Mouse (Mus musculus): ENCODE measurements around the gene Map1s. TPM values are rescaled to one million over a fixed set of nuclear protein-coding genes. Genes with fewer than 3 reads are reported as not detected.

Gene Map1s
- total and polyA plus RNA-seq, 2 experiments from 2014 or later = 59.1 to 87.7 TPM

GRCm38 (mm10) chr8:70891356-70891755 lies 14.4 kb upstream of the Map1s start:
- no peak overlapping the region for H3K4me2 ChIP-seq (ENCODE audit: low read depth, low read length, poor library complexity, severe bottlenecking)
- no peaks in the 10 kb centered on the region for H3K9me3 ChIP-seq (ENCODE audit: low read length)
- DNase-seq (ENCODE audit: low spot score) (no peak), ATAC-seq (ENCODE audit: low FRiP score) (no peak)
- H3K27me3 ChIP-seq (ENCODE audit: insufficient read depth, low read length) = peaks cover 20% of the 10 kb centered on the region
- H3K4me3 ChIP-seq (ENCODE audit: low read depth, low read length) = no peak overlapping the region
- H3K36me3 ChIP-seq (ENCODE audit: insufficient read depth, low read length) = peaks cover 21% of the 10 kb centered on the region
- whole genome bisulfite sequencing = 21% methylated on average over 21 of the region's 21 CpGs
- TF ChIP-seq CTCF (IDR thresholded peaks at IDR 0.05) = no peak
- 0 out of 2 replicates have a peak, but pooled peaks cover 2% of the 10 kb centered on the region for H3K4me1 ChIP-seq (ENCODE audit: insufficient read depth, low read length)
- no peak overlapping the region for H3K9ac ChIP-seq (replicated peaks; ENCODE audit: low read length, poor library complexity, severe bottlenecking)
- no peak overlapping the region for H3K27ac ChIP-seq (ENCODE audit: low read depth, low read length)

GRCm38 (mm10) chr8:70892022-70892895 lies 13.5 kb upstream of the Map1s start, which contains the start of gene Slc5a5:
Gene Slc5a5, minus strand, starts transcription at chr8:70892757.
- Histone ChIP-seq H3K4me2 (ENCODE audit: low read depth, low read length, poor library complexity, severe bottlenecking) (peak within 1 kb of the TSS; percentile 28; the same call in 1 of the 2 replicates), H3K9me3 (ENCODE audit: low read length) (no peaks in the 10 kb centered on the region), H3K27me3 (ENCODE audit: insufficient read depth, low read length) (peaks cover 20% of the 10 kb centered on the region), H3K4me3 (ENCODE audit: low read depth, low read length) (no peak within 1 kb of the TSS; the same call in 1 of the 2 replicates), H3K36me3 (ENCODE audit: insufficient read depth, low read length) (peaks cover 21% of the 10 kb centered on the region), H3K27ac (ENCODE audit: low read depth, low read length) (no peak within 1 kb of the TSS), H3K4me1 (ENCODE audit: insufficient read depth, low read length) (0 out of 2 replicates have a peak, but pooled peaks cover 2% of the 10 kb centered on the region), H3K9ac (replicated peaks; ENCODE audit: low read length, poor library complexity, severe bottlenecking) (no peak within 1 kb of the TSS; the same call in 1 of the 2 replicates)
- DNase-seq (ENCODE audit: low spot score) = no peak
- no peak for ATAC-seq (ENCODE audit: low FRiP score)
- TF ChIP-seq CTCF (IDR thresholded peaks at IDR 0.05) = no peak
- 8% methylated on average over 69 of the region's 80 CpGs for WGBS

- Histone ChIP-seq H3K9me3 (ENCODE audit: low read length) (no peaks in the 10 kb centered on the region), H3K4me3 (ENCODE audit: low read depth, low read length) (no peak overlapping the region), H3K36me3 (ENCODE audit: insufficient read depth, low read length) (peaks cover 21% of the 10 kb centered on the region), H3K27me3 (ENCODE audit: insufficient read depth, low read length) (peaks cover 20% of the 10 kb centered on the region), H3K4me2 (ENCODE audit: low read depth, low read length, poor library complexity, severe bottlenecking) (peak overlapping the region; percentile 28; the same call in 1 of the 2 replicates), H3K4me1 (ENCODE audit: insufficient read depth, low read length) (0 out of 2 replicates have a peak, but pooled peaks cover 2% of the 10 kb centered on the region), H3K27ac (ENCODE audit: low read depth, low read length) (no peak overlapping the region), H3K9ac (replicated peaks; ENCODE audit: low read length, poor library complexity, severe bottlenecking) (no peak overlapping the region)
- no peak for TF ChIP-seq CTCF (IDR thresholded peaks at IDR 0.05)
- WGBS = 35% methylated on average over 20 of the region's 20 CpGs
- ATAC-seq (ENCODE audit: low FRiP score) (no peak), DNase-seq (ENCODE audit: low spot score) (no peak)
Measured at GRCm38 (mm10) chr8:70892896-70893655, 12.7 kb upstream of the Map1s start.

- H3K27me3 ChIP-seq (ENCODE audit: insufficient read depth, low read length) = peaks cover 20% of the 10 kb centered on the region
- no peak overlapping the region for H3K27ac ChIP-seq (ENCODE audit: low read depth, low read length)
- no peak overlapping the region for H3K9ac ChIP-seq (replicated peaks; ENCODE audit: low read length, poor library complexity, severe bottlenecking)
- no peak overlapping the region for H3K4me3 ChIP-seq (ENCODE audit: low read depth, low read length)
- ATAC-seq (ENCODE audit: low FRiP score) = no peak
- H3K36me3 ChIP-seq (ENCODE audit: insufficient read depth, low read length) = peaks cover 21% of the 10 kb centered on the region
- no peak overlapping the region for H3K4me2 ChIP-seq (ENCODE audit: low read depth, low read length, poor library complexity, severe bottlenecking)
- 0 out of 2 replicates have a peak, but pooled peaks cover 2% of the 10 kb centered on the region for H3K4me1 ChIP-seq (ENCODE audit: insufficient read depth, low read length)
- TF ChIP-seq CTCF (IDR thresholded peaks at IDR 0.05) = peak; percentile 80
- 26% methylated on average over 12 of the region's 12 CpGs for WGBS
- no peaks in the 10 kb centered on the region for H3K9me3 ChIP-seq (ENCODE audit: low read length)
- peak; percentile 83 for DNase-seq (ENCODE audit: low spot score)
Measured at GRCm38 (mm10) chr8:70893656-70894384, 11.9 kb upstream of the Map1s start.

GRCm38 (mm10) chr8:70894385-70894720 lies 11.4 kb upstream of the Map1s start:
- H3K27ac ChIP-seq (ENCODE audit: low read depth, low read length) = no peak overlapping the region
- TF ChIP-seq CTCF (IDR thresholded peaks at IDR 0.05) = no peak
- no peak overlapping the region for H3K9ac ChIP-seq (replicated peaks; ENCODE audit: low read length, poor library complexity, severe bottlenecking)
- no peak overlapping the region for H3K4me3 ChIP-seq (ENCODE audit: low read depth, low read length)
- peaks cover 20% of the 10 kb centered on the region for H3K27me3 ChIP-seq (ENCODE audit: insufficient read depth, low read length)
- H3K4me2 ChIP-seq (ENCODE audit: low read depth, low read length, poor library complexity, severe bottlenecking) = no peak overlapping the region
- DNase-seq (ENCODE audit: low spot score) = no peak
- 0 out of 2 replicates have a peak, but pooled peaks cover 2% of the 10 kb centered on the region for H3K4me1 ChIP-seq (ENCODE audit: insufficient read depth, low read length)
- 59% methylated on average over 2 of the region's 2 CpGs for WGBS
- ATAC-seq (ENCODE audit: low FRiP score) = no peak
- peaks cover 21% of the 10 kb centered on the region for H3K36me3 ChIP-seq (ENCODE audit: insufficient read depth, low read length)
- no peaks in the 10 kb centered on the region for H3K9me3 ChIP-seq (ENCODE audit: low read length)
